In genomic region chr3:106223391-106223790, GRCm38 (mm10) we compare ENCODE assay signal across 10 mouse cellular contexts. TPM values are rescaled to one million over a fixed set of nuclear protein-coding genes. Genes with fewer than 3 reads are reported as not detected.
"Had no signal": no experiment of that assay in that cellular context is flagged by ENCODE, and none has a peak within 500 bp of the region (broad histone marks: within the 10 kb centered on the region; RNA-seq: fewer than 3 reads in every experiment).

No protein-coding gene starts in this region.

RNA-seq across cellular contexts. Expression of gene Chil4, which starts 4.1 kb away (rescaled TPM):
- total RNA-seq: neutrophil, adult 5-6 weeks had no signal
- polyA plus RNA-seq: neural tube, embryonic 14.5 days; neural tube, embryonic 15.5 days; small intestine, adult 2 months; spleen, adult 2 months; stomach, embryonic 14.5 days; stomach, embryonic 15.5 days; stomach, embryonic 16.5 days; testis, adult 2 months; urinary bladder, adult 2 months had no signal

RNA-seq across cellular contexts. Expression of gene Chil3, which starts 56.0 kb away (rescaled TPM):
- polyA plus RNA-seq: neural tube, embryonic 14.5 days; neural tube, embryonic 15.5 days; small intestine, adult 2 months; stomach, embryonic 14.5 days had no signal
